7 mouse cellular contexts compared by ENCODE assay signal in genomic region chr10:70439676-70440521, GRCm38 (mm10). TPM values are rescaled to one million over a fixed set of nuclear protein-coding genes. Genes with fewer than 3 reads are reported as not detected.
DNase-seq lines count a peak whose midpoint lies in the region; ATAC-seq and TF ChIP-seq lines count a peak whose summit lies in the region.

Gene Fam13c, plus strand, starts transcription at chr10:70440481.

- peak within 1 kb of the TSS; percentile 70 for H3K4me2 ChIP-seq in hindbrain, embryonic 13.5 days
- peak within 1 kb of the TSS; percentile 70 for H3K4me2 ChIP-seq in midbrain, embryonic 15.5 days

- H3K27me3 ChIP-seq in hindbrain, embryonic 13.5 days = no peaks in the 10 kb centered on the region
- H3K27me3 ChIP-seq in midbrain, embryonic 15.5 days (replicated peaks) = no peaks in the 10 kb centered on the region

- H3K4me3 ChIP-seq in embryonic fibroblast, embryonic 13.5 days (ENCODE audit: insufficient read depth, low read length) = peak within 1 kb of the TSS; percentile 65
- H3K4me3 ChIP-seq in hindbrain, embryonic 13.5 days = peak within 1 kb of the TSS; percentile 65
- H3K4me3 ChIP-seq in midbrain, embryonic 15.5 days = peak within 1 kb of the TSS; percentile 76

- H3K9ac ChIP-seq in hindbrain, embryonic 13.5 days = peak within 1 kb of the TSS; percentile 88
- H3K9ac ChIP-seq in midbrain, embryonic 15.5 days = peak within 1 kb of the TSS; percentile 79

- no peak for TF ChIP-seq POLR2A in embryonic fibroblast, embryonic 13.5 days (IDR thresholded peaks at IDR 0.05; ENCODE audit: low read depth, low read length)

- H3K27ac ChIP-seq in embryonic fibroblast, embryonic 13.5 days (ENCODE audit: insufficient read depth, low read length) = peak within 1 kb of the TSS; percentile 84
- H3K27ac ChIP-seq in hindbrain, embryonic 13.5 days = peak within 1 kb of the TSS; percentile 97
- H3K27ac ChIP-seq in midbrain, embryonic 15.5 days = peak within 1 kb of the TSS; percentile 97

- no peak for TF ChIP-seq CTCF in embryonic fibroblast, embryonic 13.5 days (IDR thresholded peaks at IDR 0.05; ENCODE audit: borderline replicate concordance, insufficient read depth, low read length)

- 8% methylated on average over 24 of the region's 24 CpGs for WGBS in hindbrain, embryonic 13.5 days
- WGBS in midbrain, embryonic 15.5 days = 8% methylated on average over 24 of the region's 24 CpGs

- H3K9me3 ChIP-seq in hindbrain, embryonic 13.5 days = no peaks in the 10 kb centered on the region
- H3K9me3 ChIP-seq in midbrain, embryonic 15.5 days = no peaks in the 10 kb centered on the region

- no peaks in the 10 kb centered on the region for H3K4me1 ChIP-seq in embryonic fibroblast, embryonic 13.5 days (ENCODE audit: control insufficient read depth, insufficient read depth, low read length)
- H3K4me1 ChIP-seq in hindbrain, embryonic 13.5 days (replicated peaks) = peaks cover 44% of the 10 kb centered on the region
- peaks cover 32% of the 10 kb centered on the region for H3K4me1 ChIP-seq in midbrain, embryonic 15.5 days

- intact Hi-C loops in left cerebral cortex, postnatal 10 days (cut with DNase I) = loop anchor here (5.0 kb wide), 2 partner anchors 63 to 92 kb away; no protein-coding TSS in a partner anchor

- ATAC-seq in hindbrain, embryonic 13.5 days (ENCODE audit: low FRiP score) = peak; percentile 72
- ATAC-seq in midbrain, embryonic 15.5 days (replicated peaks) = peak; percentile 78

- H3K36me3 ChIP-seq in hindbrain, embryonic 13.5 days = no peaks in the 10 kb centered on the region
- no peaks in the 10 kb centered on the region for H3K36me3 ChIP-seq in midbrain, embryonic 15.5 days (replicated peaks)

- peak; percentile 28 for DNase-seq in NIH3T3 (ENCODE audit: low read depth)
- peak; percentile 39 to 52 for DNase-seq in adrenal gland, postnatal 36 days
- peak in 1 of 2 experiments; percentile 41 for DNase-seq in left cerebral cortex, postnatal 10 days (ENCODE audit: extremely low spot score in 1 of 2, low spot score in 2 of 2)
- DNase-seq in thymus, postnatal 14 days = no peak

RNA-seq across cellular contexts. Expression of gene Fam13c, which starts in this region (rescaled TPM):
- 10 to 100 TPM; 15.2 to 26.3 TPM for total RNA-seq in adrenal gland, postnatal 36 days (2021)
- polyA plus RNA-seq in embryonic fibroblast, embryonic 13.5 days (2011; ENCODE audit: insufficient read length, low read depth, missing spikeins) = 12.8 and 15.9 TPM in 2 replicates
- 25.5 and 26.3 TPM in 2 replicates for polyA plus RNA-seq in hindbrain, embryonic 13.5 days (2015; fragmentation: Nextera tagmentation; extraction: Ambion mirVana)
- total RNA-seq in left cerebral cortex, postnatal 10 days (2021) = 10 to 100 TPM; 39.1 to 39.9 TPM
- polyA plus RNA-seq in midbrain, embryonic 15.5 days (2015; fragmentation: Nextera tagmentation; extraction: Ambion mirVana) = 31.1 and 36.0 TPM in 2 replicates
